Mouse (Mus musculus) neural tube, embryonic 10.5 days (tissue): ENCODE results near the gene Swap70.
"Not testable (repeated sequence)": the region's sequence is repeated elsewhere in the genome, so short reads cannot be mapped to it uniquely, and the experiment has no call there.

Experiments
- DNase-seq: peaks from one replicate; pipeline ENCODE4 v3.0.0-alpha.2; 2017; ENCODE audit warnings: low spot score; ENCODE audit errors: extremely low spot score

The Swap70 gene

GRCm38 (mm10) chr7:110221586-110222481, at the start of gene Swap70:
Gene Swap70, plus strand, starts transcription at chr7:110221711.
- peak; percentile 93 for DNase-seq

- no peak for DNase-seq
Observed at GRCm38 (mm10) chr7:110179208-110179607, 42.3 kb upstream of the Swap70 start.

- DNase-seq, result no peak
Observed at GRCm38 (mm10) chr7:110180613-110181012, 40.9 kb upstream of the Swap70 start.

GRCm38 (mm10) chr7:110181446-110181845, 40.1 kb upstream of the Swap70 start:
- no peak for DNase-seq

GRCm38 (mm10) chr7:110184608-110185007, 36.9 kb upstream of the Swap70 start:
- no peak for DNase-seq

- no peak for DNase-seq
Observed at GRCm38 (mm10) chr7:110189951-110190350, 31.6 kb upstream of the Swap70 start.

GRCm38 (mm10) chr7:110193186-110193585, 28.3 kb upstream of the Swap70 start:
- DNase-seq, result no peak

- DNase-seq, result no peak
Observed at GRCm38 (mm10) chr7:110197176-110197575, 24.3 kb upstream of the Swap70 start.

GRCm38 (mm10) chr7:110201933-110202332, 19.6 kb upstream of the Swap70 start:
- DNase-seq, result no peak

GRCm38 (mm10) chr7:110204208-110204607, 17.3 kb upstream of the Swap70 start:
- no peak for DNase-seq

GRCm38 (mm10) chr7:110208341-110208740, 13.2 kb upstream of the Swap70 start:
- DNase-seq, result no peak

GRCm38 (mm10) chr7:110209422-110209821, 12.1 kb upstream of the Swap70 start:
- DNase-seq, result no peak

- no peak for DNase-seq
Observed at GRCm38 (mm10) chr7:110211025-110211424, 10.5 kb upstream of the Swap70 start.

GRCm38 (mm10) chr7:110214882-110215281, 6.6 kb upstream of the Swap70 start:
- DNase-seq, result no peak

GRCm38 (mm10) chr7:110221051-110221585, 393 bp upstream of the Swap70 start:
- DNase-seq, result no peak

GRCm38 (mm10) chr7:110222583-110223182, 1.2 kb downstream of the Swap70 start:
- peak; percentile 19 for DNase-seq

GRCm38 (mm10) chr7:110223727-110224510, 2.4 kb downstream of the Swap70 start:
- no peak for DNase-seq

GRCm38 (mm10) chr7:110226484-110226883, 5.0 kb downstream of the Swap70 start:
- no peak for DNase-seq

- no peak for DNase-seq
Observed at GRCm38 (mm10) chr7:110229967-110230366, 8.5 kb downstream of the Swap70 start.

- DNase-seq, result not testable (repeated sequence)
Observed at GRCm38 (mm10) chr7:110231127-110231526, 9.6 kb downstream of the Swap70 start.

- no peak for DNase-seq
Observed at GRCm38 (mm10) chr7:110236085-110236484, 14.6 kb downstream of the Swap70 start.

- DNase-seq, result no peak
Observed at GRCm38 (mm10) chr7:110237451-110237836, 15.9 kb downstream of the Swap70 start.
